Mouse (Mus musculus) limb, embryonic 13.5 days (tissue): ENCODE results near the gene Retsat. TPM values are rescaled to one million over a fixed set of nuclear protein-coding genes. Genes with fewer than 3 reads are reported as not detected.
A peak's percentile ranks its signal among the peaks of the same experiment; 100 is the strongest.

ENCODE experiments used
- ATAC-seq: fragments of 200-750 bp; cut with Nextera tagmentation; 2 replicates; pipeline ENCODE4 v1.8.0; 2017; ENCODE audit warnings: low read depth, moderate number of reproducible peaks, moderate TSS enrichment; ENCODE audit not compliant: low FRiP score
- H3K27ac ChIP-seq: fragments of 300-500 bp; sonication (generic); 2 replicates; pipeline ENCODE4 v1.5.1; 2015; ENCODE audit warnings: inconsistent platforms, mild to moderate bottlenecking, moderate library complexity
- H3K27me3 ChIP-seq: fragments of 300-500 bp; sonication (generic); 2 replicates; pipeline ENCODE4 v1.6.1; 2015; ENCODE audit warnings: mild to moderate bottlenecking, inconsistent platforms
- H3K36me3 ChIP-seq: fragments of 300-500 bp; sonication (generic); 2 replicates; pipeline ENCODE4 v1.6.1; 2015; ENCODE audit warnings: inconsistent platforms, mild to moderate bottlenecking, moderate library complexity
- H3K4me1 ChIP-seq: fragments of 300-500 bp; sonication (generic); 2 replicates; pipeline ENCODE4 v1.6.1; 2015; ENCODE audit warnings: inconsistent platforms
- H3K4me2 ChIP-seq: fragments of 300-500 bp; sonication (generic); replicated peaks from 2 replicates; pipeline ENCODE4 v1.6.1; 2015; ENCODE audit warnings: inconsistent platforms, mild to moderate bottlenecking, moderate library complexity
- H3K4me3 ChIP-seq: fragments of 300-500 bp; sonication (generic); 2 replicates; pipeline ENCODE4 v1.5.1; 2015; ENCODE audit warnings: moderate library complexity, mild to moderate bottlenecking, inconsistent platforms
- H3K9ac ChIP-seq: fragments of 300-500 bp; sonication (generic); 2 replicates; pipeline ENCODE4 v1.6.1; 2015; ENCODE audit warnings: mild to moderate bottlenecking, inconsistent platforms
- H3K9me3 ChIP-seq: fragments of 300-500 bp; sonication (generic); 2 replicates; pipeline ENCODE4 v1.6.1; 2016; ENCODE audit warnings: inconsistent platforms
- WGBS: fragments of 180-500 bp; shearing (Covaris S2); methylation state at CpG from one replicate; pipeline ENCODE4 v1.1.7; 2015; 5-methylcytosine and 5-hydroxymethylcytosine counted together
- polyA plus RNA-seq: library from polyadenylated mRNA; unstranded; fragments of >200 nt; fragmentation: Nextera tagmentation; extraction: Ambion mirVana; gene quantifications from 2 replicates; pipeline ENCODE4 v1.2.1, GENCODE M21; 2015

Retsat gene
- polyA plus RNA-seq, 1 experiment from 2014 or later: 15.1 TPM

DNA sequence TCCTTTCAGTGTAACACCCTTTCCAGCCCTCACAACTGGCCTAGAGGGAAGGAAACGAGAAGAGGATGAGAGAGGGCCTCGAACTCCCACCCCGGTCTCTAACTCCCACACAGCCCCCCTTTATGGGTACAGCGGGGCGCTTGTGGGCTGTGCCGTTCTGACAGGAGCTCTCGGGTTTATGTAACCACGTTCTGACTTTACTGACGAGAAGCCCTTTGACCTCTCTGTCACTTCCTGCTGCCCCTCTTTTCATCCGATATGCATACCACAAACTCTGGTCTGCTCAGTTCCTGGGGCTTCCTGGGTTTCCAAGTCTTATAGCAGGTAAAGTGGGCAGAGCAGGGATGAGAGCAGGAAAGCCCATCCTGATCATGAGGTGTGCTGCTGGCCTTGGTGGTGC lies 36.0 kb downstream of the Retsat start:
- H3K27me3 ChIP-seq: no peaks in the 10 kb centered on the region
- no peak overlapping the region for H3K9ac ChIP-seq
- H3K9me3 ChIP-seq: no peaks in the 10 kb centered on the region
- H3K4me1 ChIP-seq: peaks cover 10% of the 10 kb centered on the region
- H3K27ac ChIP-seq: no peak overlapping the region
- peaks cover 50% of the 10 kb centered on the region for H3K36me3 ChIP-seq
- WGBS: 70% methylated on average over 10 of the region's 10 CpGs
- H3K4me3 ChIP-seq: no peak overlapping the region
- ATAC-seq: no peak
- H3K4me2 ChIP-seq: no peak overlapping the region

DNA sequence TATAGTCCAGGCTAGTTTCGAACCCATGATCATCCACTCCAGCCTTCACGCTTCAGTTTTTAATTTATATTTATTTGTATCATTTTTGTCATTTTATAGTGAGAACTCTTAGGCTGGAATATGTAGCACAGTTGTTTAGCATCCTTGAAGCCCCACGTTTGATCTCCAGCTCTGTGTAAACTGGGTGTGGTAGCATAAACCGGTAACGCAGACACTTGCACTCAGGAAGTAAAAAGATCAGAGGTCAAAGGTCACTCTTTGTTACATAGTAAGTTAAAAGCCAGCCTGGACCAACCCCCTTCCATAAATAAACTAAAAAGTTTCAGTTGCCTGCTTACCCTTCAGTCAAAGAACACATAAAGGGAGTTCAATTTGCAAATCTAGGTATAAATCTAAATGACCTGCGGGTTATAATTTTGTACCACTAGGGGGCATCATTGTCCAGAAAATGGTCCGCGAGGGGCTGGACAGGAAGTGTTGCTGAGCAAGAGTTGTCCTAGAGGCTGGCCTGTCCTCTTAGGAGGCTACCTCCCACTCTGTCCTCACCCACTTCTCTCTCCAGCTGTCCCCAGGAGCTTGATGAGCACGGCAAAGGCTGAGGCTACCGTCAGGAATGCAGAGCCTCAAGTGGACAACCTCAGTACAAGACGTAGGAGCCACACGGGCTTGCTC lies 37.6 kb downstream of the Retsat start:
- Histone ChIP-seq H3K4me2 (no peak overlapping the region), H3K4me1 (peaks cover 10% of the 10 kb centered on the region), H3K27ac (peak overlapping the region; percentile 23; the same call in 1 of the 2 replicates), H3K36me3 (peaks cover 40% of the 10 kb centered on the region), H3K27me3 (no peaks in the 10 kb centered on the region), H3K4me3 (no peak overlapping the region), H3K9ac (no peak overlapping the region), H3K9me3 (no peaks in the 10 kb centered on the region)
- 37% methylated on average over 12 of the region's 12 CpGs for WGBS
- peak; percentile 66; the same call in 1 of the 2 replicates for ATAC-seq

DNA sequence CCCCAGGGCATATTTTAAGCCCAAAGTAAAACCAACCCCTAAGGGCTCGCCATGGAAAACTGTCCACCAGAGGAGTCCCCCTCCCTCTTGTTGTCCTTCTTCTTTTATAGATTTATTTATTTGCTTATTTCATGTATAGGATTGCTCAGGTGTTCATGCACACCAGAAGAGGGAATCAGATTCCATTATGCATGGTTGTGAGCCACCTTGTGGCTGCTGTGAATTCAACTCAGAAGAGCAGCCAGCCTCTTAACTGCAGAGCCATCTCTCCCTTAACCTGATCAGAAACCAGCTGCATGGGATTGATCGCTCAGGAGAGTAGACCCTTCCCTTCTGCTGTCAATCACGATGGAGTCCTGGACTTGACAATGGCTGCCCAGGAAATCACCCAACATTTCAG lies 38.7 kb downstream of the Retsat start:
- H3K4me3 ChIP-seq: no peak overlapping the region
- no peaks in the 10 kb centered on the region for H3K9me3 ChIP-seq
- H3K4me1 ChIP-seq: peaks cover 15% of the 10 kb centered on the region
- ATAC-seq: no peak
- H3K36me3 ChIP-seq: peaks cover 30% of the 10 kb centered on the region
- no peak overlapping the region for H3K9ac ChIP-seq
- H3K4me2 ChIP-seq: no peak overlapping the region
- H3K27ac ChIP-seq: no peak overlapping the region
- 80% methylated on average over 3 of the region's 3 CpGs for WGBS
- H3K27me3 ChIP-seq: no peaks in the 10 kb centered on the region

DNA sequence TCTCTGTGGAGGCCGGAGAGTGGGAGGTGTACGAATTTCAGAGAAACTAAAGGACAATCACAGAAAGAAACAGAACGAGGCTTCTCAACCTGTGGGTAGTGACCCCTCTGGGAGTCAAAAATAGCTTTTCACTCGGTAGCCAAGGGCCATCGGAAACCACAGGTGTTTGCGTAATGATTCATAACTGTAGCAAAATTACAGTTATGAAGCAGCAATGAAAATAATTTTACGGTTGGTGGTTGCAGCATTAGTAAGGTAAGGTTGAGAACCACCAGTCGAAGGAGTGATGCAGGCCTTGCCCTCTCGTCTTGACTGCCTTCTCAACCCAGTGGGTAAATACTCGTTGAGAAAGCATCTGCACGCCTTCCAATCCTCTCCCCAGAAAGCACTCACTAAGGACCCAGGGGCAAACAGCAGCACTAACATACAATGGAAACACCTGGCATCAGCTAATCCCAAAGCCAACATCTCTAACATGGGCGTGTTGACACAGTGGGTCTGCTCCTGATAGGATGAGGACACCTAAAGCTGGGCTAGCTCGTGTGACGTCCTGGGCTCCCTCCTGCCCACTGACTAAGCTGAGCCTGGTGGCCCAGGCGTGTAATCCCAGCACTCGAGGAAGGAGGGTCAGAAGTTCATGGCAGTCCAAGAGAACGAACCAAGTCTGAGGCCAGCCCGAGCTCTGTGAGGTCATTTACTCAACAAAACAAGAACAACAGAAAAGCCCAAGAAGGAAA lies 43.1 kb downstream of the Retsat start:
- ATAC-seq: no peak
- Histone ChIP-seq H3K4me3 (no peak overlapping the region), H3K9me3 (no peaks in the 10 kb centered on the region), H3K36me3 (peaks cover 9% of the 10 kb centered on the region), H3K4me1 (peaks cover 35% of the 10 kb centered on the region), H3K4me2 (no peak overlapping the region), H3K27me3 (no peaks in the 10 kb centered on the region), H3K27ac (no peak overlapping the region), H3K9ac (no peak overlapping the region)
- 74% methylated on average over 18 of the region's 18 CpGs for WGBS

DNA sequence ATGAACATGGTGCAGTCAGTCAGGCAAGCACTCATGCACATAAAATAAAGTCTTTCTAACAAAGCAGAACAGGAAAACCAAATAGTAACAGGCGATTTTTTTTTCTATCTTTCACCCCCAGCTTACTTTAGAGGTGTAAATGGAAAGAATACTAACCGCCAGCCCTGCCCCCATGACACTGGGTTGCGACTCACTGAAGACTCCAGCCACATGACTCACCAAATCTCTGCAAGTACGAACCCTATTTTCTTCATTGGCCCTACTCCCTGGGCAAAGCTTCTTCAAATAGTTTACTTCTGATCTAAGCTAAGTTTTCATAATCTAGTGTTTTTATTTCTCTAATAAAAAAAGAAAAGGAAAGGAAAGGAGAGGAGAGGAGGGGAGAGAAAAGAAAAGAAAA lies 46.3 kb downstream of the Retsat start:
- H3K9ac ChIP-seq: no peak overlapping the region
- no peaks in the 10 kb centered on the region for H3K27me3 ChIP-seq
- H3K9me3 ChIP-seq: no peaks in the 10 kb centered on the region
- WGBS: 76% methylated on average over 4 of the region's 4 CpGs
- no peak for ATAC-seq
- peaks cover 52% of the 10 kb centered on the region for H3K4me1 ChIP-seq
- H3K27ac ChIP-seq: no peak overlapping the region
- H3K4me2 ChIP-seq: no peak overlapping the region
- no peak overlapping the region for H3K4me3 ChIP-seq
- H3K36me3 ChIP-seq: peaks cover 24% of the 10 kb centered on the region

DNA sequence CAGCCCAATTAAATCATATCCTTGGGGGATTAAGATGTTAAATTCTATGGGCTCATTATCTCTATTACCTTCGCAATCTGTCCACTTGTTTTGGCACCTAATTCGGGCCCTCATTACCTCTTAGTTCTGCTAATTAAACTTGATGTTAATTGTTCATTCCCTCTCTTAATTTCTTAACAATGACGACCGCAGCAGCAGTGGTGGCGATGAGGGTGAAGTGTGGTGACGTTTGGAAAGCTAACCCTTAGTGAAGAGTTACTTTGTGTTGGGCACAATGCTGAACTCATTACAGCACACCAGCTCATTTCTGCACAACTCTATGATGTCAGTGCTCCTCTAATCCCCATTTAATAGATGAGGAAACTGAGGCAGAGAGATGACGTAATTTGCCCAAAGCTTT lies 47.1 kb downstream of the Retsat start:
- Histone ChIP-seq H3K9ac (no peak overlapping the region), H3K9me3 (no peaks in the 10 kb centered on the region), H3K4me2 (no peak overlapping the region), H3K4me1 (peaks cover 57% of the 10 kb centered on the region), H3K36me3 (peaks cover 20% of the 10 kb centered on the region), H3K4me3 (no peak overlapping the region), H3K27me3 (no peaks in the 10 kb centered on the region), H3K27ac (no peak overlapping the region)
- WGBS: 48% methylated on average over 7 of the region's 7 CpGs
- ATAC-seq: no peak

DNA sequence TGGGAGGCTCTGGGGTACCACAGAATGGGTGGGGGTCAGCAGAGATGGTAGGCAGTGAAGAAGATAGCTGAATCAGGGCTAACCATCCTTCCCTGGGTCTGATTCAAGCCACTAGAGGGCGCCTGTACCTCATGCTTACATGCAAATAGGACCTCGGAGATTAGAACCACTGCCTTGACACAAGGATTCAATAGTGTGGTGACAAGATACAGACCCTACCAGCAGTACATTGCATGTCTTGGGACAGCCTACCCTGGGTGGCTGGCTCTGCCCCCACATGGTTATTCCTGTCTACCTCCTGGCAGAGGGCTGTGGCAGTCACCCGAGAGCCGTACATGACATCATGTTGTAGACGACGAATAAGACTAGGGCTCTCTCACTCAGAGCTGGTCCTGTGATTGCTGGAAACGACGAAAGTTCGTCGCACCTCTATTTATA lies 49.1 kb downstream of the Retsat start:
- Histone ChIP-seq H3K4me2 (no peak overlapping the region), H3K9ac (no peak overlapping the region), H3K27ac (no peak overlapping the region), H3K27me3 (no peaks in the 10 kb centered on the region), H3K4me3 (no peak overlapping the region), H3K4me1 (peaks cover 66% of the 10 kb centered on the region), H3K36me3 (peaks cover 18% of the 10 kb centered on the region), H3K9me3 (no peaks in the 10 kb centered on the region)
- 41% methylated on average over 10 of the region's 10 CpGs for WGBS
- ATAC-seq: 0 out of 2 replicates have a peak, but pooled peaks have one; percentile 16

DNA sequence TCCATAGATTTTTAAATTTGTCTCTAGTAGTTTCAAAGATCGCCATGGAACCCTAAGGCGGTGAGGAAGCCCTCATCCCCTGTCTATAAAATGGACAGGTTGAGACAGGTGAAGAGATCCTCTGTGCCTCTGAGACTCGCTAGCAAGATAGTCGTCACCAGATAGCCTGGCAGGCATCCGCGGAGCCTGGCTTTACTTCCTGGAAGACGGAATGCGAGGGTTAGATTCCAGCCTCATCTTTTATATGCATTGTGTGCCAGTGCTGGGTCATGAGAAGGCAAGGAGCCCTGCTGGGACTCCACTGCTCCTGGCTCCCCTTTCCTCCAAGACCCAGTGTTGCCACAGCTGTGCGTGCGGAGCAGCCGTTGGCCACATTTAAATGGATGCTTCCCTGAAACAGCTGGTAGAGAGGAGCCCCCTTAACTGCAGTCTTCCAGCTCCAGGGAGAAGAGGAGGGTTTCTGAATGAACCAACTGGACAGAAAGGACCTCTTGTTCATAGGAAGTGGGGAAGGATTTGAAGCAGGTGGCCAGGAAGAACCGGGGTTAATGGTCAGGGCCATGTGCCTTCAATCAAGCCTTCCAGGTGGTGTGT lies 49.8 kb downstream of the Retsat start:
- Histone ChIP-seq H3K4me3 (no peak overlapping the region), H3K27me3 (no peaks in the 10 kb centered on the region), H3K27ac (peak overlapping the region; percentile 61; the same call in 1 of the 2 replicates), H3K4me1 (peaks cover 68% of the 10 kb centered on the region), H3K9me3 (no peaks in the 10 kb centered on the region), H3K9ac (peak overlapping the region; percentile 8; the same call in 1 of the 2 replicates), H3K36me3 (peaks cover 18% of the 10 kb centered on the region), H3K4me2 (no peak overlapping the region)
- 40% methylated on average over 12 of the region's 12 CpGs for WGBS
- peak; percentile 37; the same call in 1 of the 2 replicates for ATAC-seq

DNA sequence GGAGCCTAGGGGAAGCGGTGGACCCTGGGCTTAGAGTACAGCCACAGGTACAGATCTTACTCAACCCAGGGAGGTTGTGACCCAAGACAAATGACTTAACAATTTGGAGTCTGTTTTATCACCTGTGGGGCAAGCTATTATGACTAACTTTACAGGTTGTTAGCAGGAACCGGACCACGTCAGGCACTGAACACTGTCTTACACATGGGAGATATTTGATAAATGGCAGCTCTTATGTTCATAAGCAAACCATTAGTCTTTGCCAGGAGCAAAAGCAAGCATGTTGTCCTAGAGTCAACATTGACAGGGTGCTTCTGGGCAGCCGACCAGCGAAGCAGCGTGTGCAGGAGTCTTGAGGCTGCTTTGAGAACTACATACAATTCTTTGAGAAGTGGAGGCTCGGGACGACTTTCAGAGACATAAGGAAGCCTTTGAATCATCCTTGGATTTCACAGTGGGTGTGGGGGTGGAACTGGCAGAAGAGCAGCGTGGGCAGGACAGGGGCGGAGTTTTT lies 52.1 kb downstream of the Retsat start:
- WGBS: 59% methylated on average over 10 of the region's 10 CpGs
- no peak overlapping the region for H3K9ac ChIP-seq
- peak overlapping the region; percentile 44; the same call in 1 of the 2 replicates for H3K27ac ChIP-seq
- H3K4me3 ChIP-seq: no peak overlapping the region
- H3K9me3 ChIP-seq: no peaks in the 10 kb centered on the region
- H3K4me1 ChIP-seq: peaks cover 74% of the 10 kb centered on the region
- no peaks in the 10 kb centered on the region for H3K27me3 ChIP-seq
- H3K36me3 ChIP-seq: peaks cover 18% of the 10 kb centered on the region
- H3K4me2 ChIP-seq: no peak overlapping the region
- no peak for ATAC-seq

DNA sequence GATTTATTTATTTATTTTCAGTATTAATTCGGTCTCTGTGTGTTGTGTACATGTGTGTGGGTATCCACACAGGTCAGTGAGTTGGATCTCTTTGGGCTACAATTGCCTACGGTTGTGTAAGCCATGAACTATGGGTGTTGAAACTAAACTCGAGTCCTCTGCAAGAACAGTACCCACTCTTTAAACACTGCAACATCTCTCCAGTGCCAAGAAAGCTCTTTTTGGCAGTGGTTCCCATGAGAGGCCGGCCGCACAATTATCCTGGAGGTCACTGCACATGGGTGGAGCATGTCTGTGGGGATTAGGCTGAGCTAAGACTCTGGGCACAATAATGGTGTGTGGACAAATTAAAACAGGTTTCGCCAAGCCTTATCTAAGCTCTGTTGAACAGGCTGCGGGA lies 55.1 kb downstream of the Retsat start:
- 68% methylated on average over 7 of the region's 7 CpGs for WGBS
- ATAC-seq: no peak
- Histone ChIP-seq H3K27ac (no peak overlapping the region), H3K4me3 (no peak overlapping the region), H3K4me1 (peaks cover 85% of the 10 kb centered on the region), H3K4me2 (no peak overlapping the region), H3K27me3 (no peaks in the 10 kb centered on the region), H3K36me3 (peaks cover 6% of the 10 kb centered on the region; the same call in 1 of the 2 replicates), H3K9ac (no peak overlapping the region), H3K9me3 (no peaks in the 10 kb centered on the region)

DNA sequence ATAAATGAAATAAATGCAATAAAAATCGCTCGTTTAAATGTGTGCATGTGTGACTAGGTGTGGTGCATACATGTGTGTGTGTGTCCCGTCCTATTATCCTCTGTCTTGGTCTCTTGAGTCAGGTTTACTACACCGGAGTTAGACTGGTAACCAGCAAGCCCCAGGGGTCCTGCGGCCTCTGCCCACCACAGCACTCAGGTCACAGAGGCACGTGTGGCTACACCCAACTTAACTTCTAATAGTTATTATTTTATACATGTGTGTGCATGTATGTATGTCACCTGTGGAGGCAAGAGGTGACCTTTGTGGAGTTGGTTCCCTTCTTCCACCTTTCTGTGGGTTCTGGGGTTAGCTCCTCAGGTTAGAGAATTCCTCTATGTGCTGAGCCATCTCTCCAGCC lies 56.1 kb downstream of the Retsat start:
- H3K4me2 ChIP-seq: peak overlapping the region; percentile 73; the same call in 1 of the 2 replicates
- WGBS: 49% methylated on average over 6 of the region's 6 CpGs
- peaks cover 76% of the 10 kb centered on the region for H3K4me1 ChIP-seq

More for the DNA sequence above, 56.1 kb downstream of the Retsat start:
- H3K4me3 ChIP-seq: no peak overlapping the region
- peak overlapping the region; percentile 97; the same call in 1 of the 2 replicates for H3K27ac ChIP-seq
- ATAC-seq: no peak
- H3K9me3 ChIP-seq: no peaks in the 10 kb centered on the region
- H3K9ac ChIP-seq: no peak overlapping the region
- H3K27me3 ChIP-seq: no peaks in the 10 kb centered on the region
- no peaks in the 10 kb centered on the region for H3K36me3 ChIP-seq
